Mouse (Mus musculus): ENCODE data around the gene Gm21731. TPM values are rescaled to one million over a fixed set of nuclear protein-coding genes. Genes with fewer than 3 reads are reported as not detected.
"Not testable (repeated sequence)": the region's sequence is repeated elsewhere in the genome, so short reads cannot be mapped to it uniquely, and the experiment has no call there.

The Gm21731 gene
- polyA plus RNA-seq (2012; fragmentation: generic; extraction: Trizol): 0.04 TPM
- long read RNA-seq, experiment 1: 0 reads
- long read RNA-seq, experiment 2: 0 reads

DNA sequence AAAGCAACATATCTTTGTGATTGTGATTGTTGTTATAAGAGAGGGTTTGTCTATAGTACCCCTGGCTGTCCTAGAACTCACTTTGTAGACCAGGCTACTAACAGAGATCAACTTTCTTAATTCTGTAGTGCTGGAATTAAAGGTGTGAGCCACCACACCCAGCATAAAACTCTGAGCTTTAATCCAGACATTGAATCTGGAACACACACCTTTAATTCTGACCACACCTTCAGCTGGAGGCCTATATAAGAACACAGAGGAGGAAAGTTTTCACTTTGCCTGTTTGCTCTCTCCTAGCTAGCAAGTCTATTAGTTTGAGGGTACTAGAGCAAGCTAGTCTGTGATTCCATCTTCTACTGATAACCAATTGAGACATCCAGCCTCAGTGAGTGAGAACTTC, at the start of gene Gm21731:
Gm21731 (plus strand) TSS at position 301 of the 400 bp plus-strand sequence.
- not testable (repeated sequence) for H3K79me3 ChIP-seq (ENCODE audit: low read depth); H3K27me3 ChIP-seq (ENCODE audit: control insufficient read depth, insufficient read depth, insufficient read length); H3K79me2 ChIP-seq (ENCODE audit: control insufficient read depth, insufficient read depth)

DNA sequence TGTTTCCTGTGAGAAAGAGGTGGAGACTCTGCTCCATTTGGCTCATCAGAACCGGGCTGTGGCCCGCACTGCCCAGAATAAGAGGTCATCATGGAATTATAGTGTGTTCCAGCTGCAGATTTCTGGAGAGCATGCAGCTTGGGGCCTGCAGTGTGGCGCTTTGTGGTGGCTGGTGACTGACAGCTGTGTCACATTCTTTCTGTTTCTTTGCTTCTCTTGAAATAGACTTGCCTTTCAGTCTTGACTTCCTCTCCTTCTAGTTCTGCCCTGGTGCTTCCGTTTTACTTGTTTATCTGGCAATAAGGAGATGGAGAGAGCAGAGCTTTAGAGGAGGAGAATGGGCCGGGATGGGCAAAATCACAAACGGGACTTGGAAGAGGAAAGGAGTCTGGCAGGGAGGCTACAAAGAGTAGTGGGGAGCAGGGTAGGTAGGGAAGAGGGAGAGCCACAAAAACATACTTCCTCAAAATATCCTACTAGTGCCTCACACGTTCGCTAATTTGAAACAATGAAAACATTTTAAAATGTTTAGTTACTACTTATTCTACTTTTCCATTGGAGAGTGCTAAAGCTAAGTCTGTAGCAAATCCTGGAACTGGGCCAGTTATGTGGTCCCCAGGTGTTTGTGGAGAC, 42.6 kb upstream of the Gm21731 start:
- H3K79me2 ChIP-seq (ENCODE audit: control insufficient read depth, insufficient read depth); H3K79me3 ChIP-seq (ENCODE audit: low read depth); H3K4me3 ChIP-seq (ENCODE audit: insufficient read depth, poor library complexity, severe bottlenecking); H3K27me3 ChIP-seq (ENCODE audit: control insufficient read depth, insufficient read depth, insufficient read length); H3K36me3 ChIP-seq (ENCODE audit: control insufficient read depth, insufficient read depth); H3ac ChIP-seq (ENCODE audit: control insufficient read depth, insufficient read length, low read depth): not testable (repeated sequence)

More for the DNA sequence above, at the start of gene Gm21731:
- H3K4me3 ChIP-seq (ENCODE audit: insufficient read depth, poor library complexity, severe bottlenecking); H3K36me3 ChIP-seq (ENCODE audit: control insufficient read depth, insufficient read depth); H3ac ChIP-seq (ENCODE audit: control insufficient read depth, insufficient read length, low read depth): not testable (repeated sequence)

DNA sequence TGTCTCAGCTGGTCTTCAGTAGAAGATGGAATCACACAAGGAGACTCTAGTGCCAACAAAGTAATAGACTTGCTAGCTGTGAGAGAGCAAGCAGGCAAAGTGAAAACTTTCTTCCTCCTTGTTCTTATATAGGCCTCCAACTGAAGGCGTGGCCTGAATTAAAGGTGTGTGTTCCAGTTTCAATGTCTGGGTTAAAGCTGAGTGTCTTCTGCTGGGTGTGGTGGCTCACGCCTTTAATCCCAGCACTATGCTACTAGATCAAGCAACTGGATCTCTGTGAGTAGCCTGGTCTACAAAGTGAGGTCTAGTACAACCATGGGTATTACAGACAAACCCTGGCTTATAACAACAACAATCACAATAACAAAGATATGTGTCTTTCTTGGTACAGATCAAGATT, 23.1 kb upstream of the Gm21731 start, which contains the start of gene Gm21762:
Gm21762 (minus strand) TSS at position 101 of the 400 bp plus-strand sequence.
- H3K27me3 ChIP-seq (ENCODE audit: control insufficient read depth, insufficient read depth, insufficient read length); H3K79me2 ChIP-seq (ENCODE audit: control insufficient read depth, insufficient read depth); H3K36me3 ChIP-seq (ENCODE audit: control insufficient read depth, insufficient read depth); H3K79me3 ChIP-seq (ENCODE audit: low read depth); H3K4me3 ChIP-seq (ENCODE audit: insufficient read depth, poor library complexity, severe bottlenecking); H3ac ChIP-seq (ENCODE audit: control insufficient read depth, insufficient read length, low read depth): not testable (repeated sequence)

DNA sequence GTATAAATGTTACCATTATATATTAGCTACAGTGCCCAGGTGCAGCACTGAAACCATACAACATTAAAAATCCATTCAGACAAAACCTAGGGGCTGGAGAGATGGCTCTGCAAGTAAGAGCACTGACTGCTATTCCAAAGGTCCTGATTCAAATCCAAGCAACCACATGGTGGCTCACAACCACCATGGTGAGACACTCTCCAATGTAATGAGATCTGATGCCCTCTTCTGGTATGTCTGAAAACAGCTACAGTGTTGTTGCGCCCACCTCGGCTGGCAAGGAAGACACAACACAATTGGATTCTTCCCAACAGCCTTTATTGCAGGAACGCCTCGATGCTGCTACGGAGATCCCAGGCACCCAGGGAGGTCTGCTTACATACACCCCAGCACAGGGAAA, 18.0 kb upstream of the Gm21731 start:
- not testable (repeated sequence) for H3K4me3 ChIP-seq (ENCODE audit: insufficient read depth, poor library complexity, severe bottlenecking); H3K27me3 ChIP-seq (ENCODE audit: control insufficient read depth, insufficient read depth, insufficient read length); H3K36me3 ChIP-seq (ENCODE audit: control insufficient read depth, insufficient read depth); H3K79me3 ChIP-seq (ENCODE audit: low read depth); H3ac ChIP-seq (ENCODE audit: control insufficient read depth, insufficient read length, low read depth); H3K79me2 ChIP-seq (ENCODE audit: control insufficient read depth, insufficient read depth)

DNA sequence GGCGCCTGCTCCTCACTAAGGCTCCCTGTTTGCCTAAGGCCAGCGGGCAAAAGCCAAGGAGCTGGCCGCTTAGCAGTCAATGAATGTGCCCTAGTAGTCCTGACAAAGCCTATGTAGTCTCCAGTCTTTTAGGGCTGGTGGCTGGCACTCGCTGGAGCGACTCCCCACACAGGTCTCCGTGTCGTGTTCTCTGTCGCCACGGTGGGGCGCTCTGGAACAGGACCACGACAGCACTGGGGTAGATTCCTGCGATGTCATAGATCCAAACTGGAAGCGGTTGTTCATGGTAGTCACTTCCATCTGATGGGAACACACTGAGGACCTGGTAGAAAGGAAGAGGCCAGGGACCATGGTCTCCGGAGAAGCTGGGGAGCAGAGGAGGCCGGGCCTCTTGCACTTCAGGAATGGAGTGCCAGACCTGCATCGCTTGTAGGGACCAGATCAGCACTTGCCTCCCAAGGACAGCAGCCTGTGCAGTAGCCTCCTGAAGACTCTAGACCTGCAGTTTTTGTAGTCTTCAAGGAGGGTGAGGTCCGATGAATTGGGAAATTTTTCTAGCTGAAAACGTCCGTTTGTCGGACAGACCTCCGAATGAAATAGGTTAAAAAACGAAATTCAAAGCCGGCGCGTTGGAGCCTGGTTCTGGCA, 15.8 kb upstream of the Gm21731 start:
- H3K4me3 ChIP-seq (ENCODE audit: insufficient read depth, poor library complexity, severe bottlenecking); H3K79me2 ChIP-seq (ENCODE audit: control insufficient read depth, insufficient read depth); H3K36me3 ChIP-seq (ENCODE audit: control insufficient read depth, insufficient read depth); H3K27me3 ChIP-seq (ENCODE audit: control insufficient read depth, insufficient read depth, insufficient read length); H3K79me3 ChIP-seq (ENCODE audit: low read depth); H3ac ChIP-seq (ENCODE audit: control insufficient read depth, insufficient read length, low read depth): not testable (repeated sequence)

DNA sequence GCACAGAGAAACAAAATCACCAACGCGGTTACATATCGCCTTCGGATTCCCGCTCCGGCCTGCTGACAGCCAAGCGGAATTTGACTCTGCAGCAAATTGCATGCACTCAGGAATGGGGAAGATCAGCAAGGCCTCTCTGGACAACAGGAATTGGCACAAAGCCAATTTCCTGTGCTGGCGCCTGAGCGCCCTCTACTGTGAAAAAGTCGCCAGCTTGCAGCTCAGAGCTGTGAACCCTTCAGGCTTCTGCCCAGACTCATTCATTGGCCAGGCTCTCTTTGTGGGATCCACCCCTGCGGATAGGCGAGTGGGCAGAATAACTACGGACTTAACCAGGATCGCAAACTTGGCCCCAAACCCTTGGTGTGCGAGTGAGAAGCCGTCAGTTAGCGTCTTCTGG, 7.1 kb upstream of the Gm21731 start:
- not testable (repeated sequence) for H3ac ChIP-seq (ENCODE audit: control insufficient read depth, insufficient read length, low read depth); H3K79me3 ChIP-seq (ENCODE audit: low read depth); H3K4me3 ChIP-seq (ENCODE audit: insufficient read depth, poor library complexity, severe bottlenecking); H3K36me3 ChIP-seq (ENCODE audit: control insufficient read depth, insufficient read depth); H3K79me2 ChIP-seq (ENCODE audit: control insufficient read depth, insufficient read depth); H3K27me3 ChIP-seq (ENCODE audit: control insufficient read depth, insufficient read depth, insufficient read length)

DNA sequence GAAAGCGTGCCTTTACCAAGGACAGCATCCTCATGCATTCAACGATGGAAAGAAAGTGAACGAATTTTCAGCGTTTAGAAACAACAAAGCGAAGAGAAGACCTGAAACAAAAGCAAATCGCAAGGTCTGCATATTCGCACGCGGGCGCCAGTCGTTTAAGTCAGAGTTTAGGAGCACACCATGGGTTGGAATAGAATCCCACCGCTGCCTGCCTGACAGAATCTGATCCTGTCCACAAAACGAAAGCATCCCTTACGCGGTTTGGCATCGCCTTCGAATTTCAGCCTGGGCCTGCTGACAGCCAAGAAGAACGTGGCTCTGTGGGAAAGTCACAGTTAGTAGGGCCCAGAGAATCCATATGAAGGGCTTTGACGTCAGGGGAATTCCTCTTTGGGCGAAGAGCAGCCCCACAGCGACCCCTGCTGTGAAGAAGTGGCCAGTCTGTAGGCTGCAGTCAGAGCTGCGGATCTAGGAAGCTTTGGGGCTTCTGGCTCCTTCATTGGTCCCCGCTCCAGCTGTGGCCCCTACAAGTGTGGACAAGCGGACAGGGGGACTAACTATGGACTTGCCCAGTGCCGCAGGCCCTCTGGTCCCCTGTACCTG, 6.4 kb upstream of the Gm21731 start:
- not testable (repeated sequence) for H3ac ChIP-seq (ENCODE audit: control insufficient read depth, insufficient read length, low read depth); H3K27me3 ChIP-seq (ENCODE audit: control insufficient read depth, insufficient read depth, insufficient read length); H3K79me2 ChIP-seq (ENCODE audit: control insufficient read depth, insufficient read depth); H3K79me3 ChIP-seq (ENCODE audit: low read depth); H3K4me3 ChIP-seq (ENCODE audit: insufficient read depth, poor library complexity, severe bottlenecking); H3K36me3 ChIP-seq (ENCODE audit: control insufficient read depth, insufficient read depth)

DNA sequence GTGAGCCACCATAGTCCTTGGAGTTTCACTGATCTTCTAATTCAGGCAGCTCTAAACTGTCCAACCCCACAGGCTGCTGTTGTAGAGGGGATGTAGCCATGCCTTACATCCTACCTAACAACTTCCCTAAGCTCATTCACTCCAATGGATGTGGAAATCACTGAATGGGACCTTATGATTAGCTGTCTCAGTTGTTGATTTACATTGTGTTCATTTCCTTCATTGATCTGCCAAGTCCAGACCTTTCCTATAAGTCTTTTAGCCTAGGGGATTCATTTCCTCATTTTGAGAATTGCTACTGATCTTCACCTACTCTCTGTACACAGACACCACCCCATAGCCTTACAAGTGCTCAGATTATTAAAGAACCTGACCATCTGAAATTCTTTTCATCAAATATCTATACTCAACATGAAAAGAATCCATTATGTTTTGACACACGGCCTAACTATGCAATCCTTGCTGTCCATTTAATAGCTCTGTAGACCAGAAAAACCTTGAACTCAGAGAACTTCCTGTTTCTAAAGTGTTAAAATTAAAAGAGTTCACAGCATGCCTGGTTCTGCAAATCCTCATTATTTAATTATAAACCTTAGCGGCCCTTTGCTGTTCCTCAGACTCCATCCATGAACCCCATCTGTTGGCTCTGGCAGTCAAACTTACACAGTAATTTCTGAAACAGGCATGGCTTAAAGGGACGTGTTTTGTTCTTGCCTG, 12.5 kb downstream of the Gm21731 start:
- not testable (repeated sequence) for H3ac ChIP-seq (ENCODE audit: control insufficient read depth, insufficient read length, low read depth); H3K79me3 ChIP-seq (ENCODE audit: low read depth); H3K4me3 ChIP-seq (ENCODE audit: insufficient read depth, poor library complexity, severe bottlenecking); H3K36me3 ChIP-seq (ENCODE audit: control insufficient read depth, insufficient read depth); H3K27me3 ChIP-seq (ENCODE audit: control insufficient read depth, insufficient read depth, insufficient read length); H3K79me2 ChIP-seq (ENCODE audit: control insufficient read depth, insufficient read depth)

DNA sequence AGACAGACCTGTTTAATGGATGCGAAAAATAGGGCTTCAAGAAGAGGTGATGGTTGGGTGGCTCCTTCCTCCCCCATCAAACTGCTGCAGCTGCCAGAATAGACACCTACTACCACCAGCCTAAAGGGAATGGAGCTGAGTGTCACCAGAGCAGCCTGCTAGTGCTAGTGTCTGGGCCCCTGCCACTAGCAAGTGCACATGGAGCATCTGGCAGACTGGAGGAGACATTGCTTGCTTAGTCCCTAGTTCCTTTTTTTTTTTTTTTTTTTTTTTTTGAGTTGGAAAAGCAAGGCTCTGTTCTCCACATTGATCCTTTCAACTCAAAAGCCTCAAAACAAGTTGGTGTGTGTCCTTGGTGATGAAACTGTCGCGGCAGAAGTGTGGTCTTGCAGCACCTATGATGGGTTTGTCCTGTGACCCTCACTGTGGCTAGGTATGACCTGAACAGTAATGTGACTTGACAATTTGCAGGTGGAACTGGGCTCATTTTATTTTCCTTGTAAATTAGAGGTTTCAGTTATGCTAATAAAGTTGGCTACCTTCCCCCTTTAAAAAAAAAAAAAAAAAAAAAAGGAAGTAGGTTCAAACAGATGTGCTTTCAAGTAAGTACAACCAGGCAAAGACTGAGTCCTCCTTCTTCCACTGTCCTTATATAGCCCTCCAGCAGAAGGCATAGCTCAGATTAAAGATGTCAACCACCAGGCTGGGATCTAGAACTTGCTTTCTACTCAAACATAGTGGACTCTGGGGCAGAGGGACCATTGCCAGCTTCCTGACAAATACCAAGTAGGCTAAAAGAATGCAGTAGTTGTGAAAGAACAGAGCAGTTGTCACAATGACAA, 20.1 kb downstream of the Gm21731 start:
- H3K79me2 ChIP-seq (ENCODE audit: control insufficient read depth, insufficient read depth); H3K27me3 ChIP-seq (ENCODE audit: control insufficient read depth, insufficient read depth, insufficient read length); H3K4me3 ChIP-seq (ENCODE audit: insufficient read depth, poor library complexity, severe bottlenecking); H3K79me3 ChIP-seq (ENCODE audit: low read depth); H3ac ChIP-seq (ENCODE audit: control insufficient read depth, insufficient read length, low read depth); H3K36me3 ChIP-seq (ENCODE audit: control insufficient read depth, insufficient read depth): not testable (repeated sequence)

DNA sequence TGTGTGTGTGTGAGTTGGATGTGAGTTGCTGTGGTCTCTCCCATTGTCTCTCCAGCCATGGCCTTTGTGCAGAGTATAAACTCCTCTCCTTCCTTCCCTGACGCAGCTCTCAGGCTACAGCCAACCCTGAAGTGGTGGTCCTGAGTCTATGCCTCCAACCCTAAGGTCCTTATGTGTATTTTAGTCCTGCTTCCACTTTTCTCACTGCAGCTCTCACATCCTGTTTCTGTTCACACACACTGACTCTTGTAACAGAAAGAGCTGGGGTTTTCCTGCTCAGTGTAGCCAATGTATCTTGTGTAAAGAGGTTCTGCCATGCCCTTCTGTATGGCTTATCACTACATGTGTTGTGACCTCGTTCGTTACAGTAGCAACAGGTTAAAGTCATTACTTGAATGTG, 20.8 kb downstream of the Gm21731 start:
- not testable (repeated sequence) for H3K79me3 ChIP-seq (ENCODE audit: low read depth); H3K79me2 ChIP-seq (ENCODE audit: control insufficient read depth, insufficient read depth); H3ac ChIP-seq (ENCODE audit: control insufficient read depth, insufficient read length, low read depth); H3K4me3 ChIP-seq (ENCODE audit: insufficient read depth, poor library complexity, severe bottlenecking); H3K36me3 ChIP-seq (ENCODE audit: control insufficient read depth, insufficient read depth); H3K27me3 ChIP-seq (ENCODE audit: control insufficient read depth, insufficient read depth, insufficient read length)

DNA sequence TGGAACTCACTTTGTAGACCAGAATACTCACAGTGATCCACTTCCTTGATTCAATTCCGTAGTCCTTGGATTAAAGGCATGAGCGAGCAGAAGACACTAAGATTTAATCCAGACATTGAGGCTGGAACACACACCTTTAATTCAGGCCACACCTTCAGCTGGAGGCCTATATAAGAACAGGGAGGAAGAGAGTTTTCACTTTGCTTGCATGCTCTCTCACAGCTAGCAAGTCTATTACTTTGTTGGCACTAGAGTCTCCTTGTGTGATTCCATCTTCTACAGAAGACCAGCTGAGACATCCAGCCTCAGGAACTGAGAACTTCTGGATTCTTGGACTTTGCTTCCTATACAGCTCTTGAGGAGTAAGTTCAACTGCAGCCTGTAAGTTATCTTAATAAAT, 24.0 kb downstream of the Gm21731 start, which contains the start of gene AF067061:
AF067061 (plus strand) TSS at position 245 of the 400 bp plus-strand sequence.
- not testable (repeated sequence) for H3K79me2 ChIP-seq (ENCODE audit: control insufficient read depth, insufficient read depth); H3K27me3 ChIP-seq (ENCODE audit: control insufficient read depth, insufficient read depth, insufficient read length); H3K79me3 ChIP-seq (ENCODE audit: low read depth); H3K4me3 ChIP-seq (ENCODE audit: insufficient read depth, poor library complexity, severe bottlenecking); H3K36me3 ChIP-seq (ENCODE audit: control insufficient read depth, insufficient read depth); H3ac ChIP-seq (ENCODE audit: control insufficient read depth, insufficient read length, low read depth)
